Mouse (Mus musculus): ENCODE measurements around the gene Pla2g16. TPM values are rescaled to one million over a fixed set of nuclear protein-coding genes. Genes with fewer than 3 reads are reported as not detected.

The Pla2g16 gene
- polyA plus RNA-seq, 1 experiment from 2014 or later, result 3.0 TPM

DNA sequence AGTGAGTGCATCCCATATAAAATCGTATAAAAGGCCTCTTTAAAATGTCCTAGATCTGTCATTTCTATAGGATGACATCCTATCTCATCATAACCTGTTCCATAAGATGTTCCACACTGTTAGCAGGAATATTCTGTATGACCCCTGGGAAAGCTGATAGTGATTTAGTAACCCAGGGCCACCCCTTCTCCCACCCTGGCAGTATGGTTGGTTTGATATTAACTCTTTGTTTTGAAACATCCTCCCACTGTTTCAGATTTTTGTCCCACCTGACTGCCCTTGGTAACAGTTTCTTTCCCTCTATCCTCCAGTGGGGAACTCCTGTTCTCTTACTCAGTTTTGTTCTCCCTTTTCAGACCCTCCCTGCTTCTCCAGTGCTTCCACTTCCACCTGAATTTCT is 76.5 kb downstream of the Pla2g16 start:
- H3K4me1 ChIP-seq, result no peaks in the 10 kb centered on the region
- no peak overlapping the region for H3K27ac ChIP-seq
- WGBS, result 79% methylated on average over 1 of the region's 1 CpGs
- no peak overlapping the region for H3K4me3 ChIP-seq
- no peaks in the 10 kb centered on the region for H3K36me3 ChIP-seq (replicated peaks)
- no peaks in the 10 kb centered on the region for H3K9me3 ChIP-seq
- no peak overlapping the region for H3K4me2 ChIP-seq
- no peak overlapping the region for H3K9ac ChIP-seq
- no peaks in the 10 kb centered on the region for H3K27me3 ChIP-seq (replicated peaks)
- no peak for ATAC-seq (replicated peaks)

Other genes starting within 250 kb of the Pla2g16 start
- gene Mark2, start 215.6 kb upstream of the Pla2g16 start, polyA plus RNA-seq (2015; fragmentation: Nextera tagmentation; extraction: Ambion mirVana), result 55.5 and 60.2 TPM in 2 replicates
- 35.6 and 40.3 TPM in 2 replicates for gene Spindoc, start 174.5 kb upstream of the Pla2g16 start, polyA plus RNA-seq (2015; fragmentation: Nextera tagmentation; extraction: Ambion mirVana)
- gene 2700081O15Rik, start 139.8 kb upstream of the Pla2g16 start, polyA plus RNA-seq (2015; fragmentation: Nextera tagmentation; extraction: Ambion mirVana), result 15.9 and 16.0 TPM in 2 replicates
- 644 and 648 TPM in 2 replicates for gene Rtn3, start 74.2 kb upstream of the Pla2g16 start, polyA plus RNA-seq (2015; fragmentation: Nextera tagmentation; extraction: Ambion mirVana)
- gene Atl3, start 63.4 kb upstream of the Pla2g16 start, polyA plus RNA-seq (2015; fragmentation: Nextera tagmentation; extraction: Ambion mirVana), result 6.5 TPM in 2 replicates
- 0.29 and 0.34 TPM in 2 replicates for gene Lgals12, start 49.7 kb downstream of the Pla2g16 start, polyA plus RNA-seq (2015; fragmentation: Nextera tagmentation; extraction: Ambion mirVana)
- gene Hrasls5, start 55.1 kb downstream of the Pla2g16 start, polyA plus RNA-seq (2015; fragmentation: Nextera tagmentation; extraction: Ambion mirVana), result not detected in 2 replicates
- 0.09 TPM in 1 of 2 replicates, not detected in the other for gene Slc22a19, start 153.9 kb downstream of the Pla2g16 start, polyA plus RNA-seq (2015; fragmentation: Nextera tagmentation; extraction: Ambion mirVana)
- not detected in 2 replicates for gene Slc22a26, start 245.2 kb downstream of the Pla2g16 start, polyA plus RNA-seq (2015; fragmentation: Nextera tagmentation; extraction: Ambion mirVana)